Mouse (Mus musculus): Measurements from ENCODE around the gene Cdk8.

GRCm38 (mm10) chr5:146347081-146347480 lies 116.1 kb downstream of the Cdk8 start:
- TF ChIP-seq GATA1 (IDR thresholded peaks at IDR 0.05; ENCODE audit: borderline replicate concordance, low read length): no peak
- no peak for TF ChIP-seq FLI1 (IDR thresholded peaks at IDR 0.05; ENCODE audit: low read length)

All from megakaryocyte, embryonic 14.5 days (primary cell).